Mouse (Mus musculus): Measurements from ENCODE around the gene Gm3138.

The Gm3138 gene

GRCm38 (mm10) chr14:4249331-4249730, at the start of gene Gm3138:
TSS of gene Gm3138 (plus strand) at chr14:4249631.
- in situ Hi-C loops (cut with MboI, MseI): loop anchor here in 1 of 2 experiments (10.0 kb wide), 2 partner anchors 1735 to 1925 kb away; no protein-coding TSS in a partner anchor

- in situ Hi-C loops (cut with MboI, MseI): loop anchor here in 1 of 2 experiments (25.0 kb wide), 1 partner anchor 1418 kb away; the partner anchor contains the start of gene Gm9603
Observed at GRCm38 (mm10) chr14:4269238-4269950, 20.0 kb downstream of the Gm3138 start.

- in situ Hi-C loops (cut with MboI, MseI): loop anchor here in 1 of 2 experiments (10.0 kb wide), 1 partner anchor 1635 kb away; no protein-coding TSS in a partner anchor
Observed at GRCm38 (mm10) chr14:4279828-4280227, 30.4 kb downstream of the Gm3138 start.
